ENCODE assay signal across 7 mouse cellular contexts in genomic region chr9:89705197-89705533, GRCm38 (mm10). TPM values are rescaled to one million over a fixed set of nuclear protein-coding genes. Genes with fewer than 3 reads are reported as not detected.
DNase-seq lines count a peak whose midpoint lies in the region; ATAC-seq and TF ChIP-seq lines count a peak whose summit lies in the region.

No protein-coding gene starts in this region.

- no peaks in the 10 kb centered on the region for H3K27me3 ChIP-seq in thymus, adult 2 months (ENCODE audit: control insufficient read depth, insufficient read depth, low read length)
- H3K27me3 ChIP-seq in forebrain, embryonic 14.5 days (replicated peaks; ENCODE audit: control insufficient read depth, insufficient read depth, low read length), result no peaks in the 10 kb centered on the region
- no peaks in the 10 kb centered on the region for H3K27me3 ChIP-seq in liver, embryonic 16.5 days (ENCODE audit: control insufficient read depth, insufficient read depth, low read depth, low read length)

- H3K4me1 ChIP-seq in thymus, adult 2 months (replicated peaks; ENCODE audit: control insufficient read depth, insufficient read depth, low read length), result peaks cover 8% of the 10 kb centered on the region; the same call in 1 of the 2 replicates
- peaks cover 6% of the 10 kb centered on the region; the same call in 1 of the 2 replicates for H3K4me1 ChIP-seq in forebrain, embryonic 14.5 days (ENCODE audit: control insufficient read depth, insufficient read depth, low read length)
- H3K4me1 ChIP-seq in liver, embryonic 16.5 days (ENCODE audit: control insufficient read depth, low read depth, low read length), result peaks cover 8% of the 10 kb centered on the region

- peak overlapping the region; percentile 76 for H3K4me3 ChIP-seq in thymus, adult 2 months (ENCODE audit: control insufficient read depth, insufficient read depth, low read length)
- H3K4me3 ChIP-seq in forebrain, embryonic 14.5 days (ENCODE audit: low read depth, low read length), result peak overlapping the region; percentile 57
- H3K4me3 ChIP-seq in liver, embryonic 16.5 days (ENCODE audit: low read depth, low read length), result peak overlapping the region; percentile 72

- no peaks in the 10 kb centered on the region for H3K9me3 ChIP-seq in forebrain, embryonic 14.5 days (replicated peaks; ENCODE audit: control insufficient read depth, low read length)
- H3K9me3 ChIP-seq in liver, embryonic 16.5 days (replicated peaks; ENCODE audit: control insufficient read depth, low read length), result no peaks in the 10 kb centered on the region

- ATAC-seq in forebrain, embryonic 14.5 days, result no peak
- peak; percentile 12; the same call in 1 of the 2 replicates for ATAC-seq in liver, embryonic 16.5 days (ENCODE audit: low read depth)

- no peak for DNase-seq in thymus, adult 2 months
- no peak for DNase-seq in thymus, postnatal 0 days (ENCODE audit: low spot score)
- no peak for DNase-seq in forebrain, embryonic 14.5 days (ENCODE audit: low spot score)
- DNase-seq in ovary, postnatal 14 days (ENCODE audit: low spot score), result no peak
- no peak for DNase-seq in right cerebral cortex, postnatal 25 days
- DNase-seq in layer of hippocampus, adult 18-20 months (ENCODE audit: low spot score in 2 of 2), result no peak

- no peak for TF ChIP-seq CTCF in thymus, adult 2 months (IDR thresholded peaks at IDR 0.05; ENCODE audit: borderline replicate concordance, control insufficient read depth, extremely low read depth, insufficient read depth, low read length, poor library complexity)

- peak overlapping the region; percentile 67; the same call in 1 of the 2 replicates for H3K27ac ChIP-seq in thymus, adult 2 months (ENCODE audit: control insufficient read depth, insufficient read depth, low read length)
- H3K27ac ChIP-seq in forebrain, embryonic 14.5 days (ENCODE audit: low read depth, low read length), result peak overlapping the region; percentile 83; the same call in 1 of the 2 replicates
- peak overlapping the region; percentile 53; the same call in 1 of the 2 replicates for H3K27ac ChIP-seq in liver, embryonic 16.5 days (ENCODE audit: low read length)

- no peak for TF ChIP-seq POLR2A in thymus, adult 2 months (IDR thresholded peaks at IDR 0.05; ENCODE audit: control insufficient read depth, extremely low read depth, insufficient read depth, low read length, poor library complexity)

- H3K36me3 ChIP-seq in thymus, adult 2 months (ENCODE audit: control insufficient read depth, insufficient read depth, low read length), result no peaks in the 10 kb centered on the region
- H3K36me3 ChIP-seq in forebrain, embryonic 14.5 days (ENCODE audit: control insufficient read depth, insufficient read depth, low read length), result peaks cover 3% of the 10 kb centered on the region; the same call in 1 of the 2 replicates
- no peaks in the 10 kb centered on the region for H3K36me3 ChIP-seq in liver, embryonic 16.5 days (ENCODE audit: control insufficient read depth, insufficient read depth)

- peak overlapping the region; percentile 88 for H3K9ac ChIP-seq in forebrain, embryonic 14.5 days (ENCODE audit: low read length)
- peak overlapping the region; percentile 66 for H3K9ac ChIP-seq in liver, embryonic 16.5 days (ENCODE audit: low read depth, low read length)

- peak overlapping the region; percentile 92 for H3K4me2 ChIP-seq in forebrain, embryonic 14.5 days (ENCODE audit: low read length)
- peak overlapping the region; percentile 90 for H3K4me2 ChIP-seq in liver, embryonic 16.5 days (ENCODE audit: low read depth, low read length)

- 12% methylated on average over 10 of the region's 10 CpGs for WGBS in thymus, adult 2 months
- 9% methylated on average over 10 of the region's 10 CpGs for WGBS in forebrain, embryonic 14.5 days
- 10% methylated on average over 10 of the region's 10 CpGs for WGBS in liver, embryonic 16.5 days (ENCODE audit: insufficient replicate concordance)

RNA-seq across cellular contexts. Expression of gene Tmed3, which starts 0.3 kb away (rescaled TPM):
- 39.1 and 44.1 TPM in 2 replicates for polyA plus RNA-seq in thymus, adult 2 months (2012; rRNA removed)
- 47.5 and 50.8 TPM in 2 replicates for polyA plus RNA-seq in thymus, postnatal 0 days (2015; fragmentation: Nextera tagmentation; extraction: Ambion mirVana)
- polyA plus RNA-seq in forebrain, embryonic 14.5 days (2014; fragmentation: Nextera tagmentation; extraction: Ambion mirVana), result 54.7 and 57.8 TPM in 2 replicates
- polyA plus RNA-seq in liver, embryonic 16.5 days (2015; fragmentation: Nextera tagmentation; extraction: Ambion mirVana), result 37.7 and 42.7 TPM in 2 replicates
- total RNA-seq in layer of hippocampus, adult 18-20 months (2021), result 10 to 100 TPM; 25.6 to 35.3 TPM

RNA-seq across cellular contexts. Expression of gene Ankrd34c, which starts 33.1 kb away (rescaled TPM):
- not detected in 2 replicates for polyA plus RNA-seq in thymus, adult 2 months (2012; rRNA removed)
- polyA plus RNA-seq in thymus, postnatal 0 days (2015; fragmentation: Nextera tagmentation; extraction: Ambion mirVana), result not detected in 2 replicates
- 0.03 and 0.28 TPM in 2 replicates for polyA plus RNA-seq in forebrain, embryonic 14.5 days (2014; fragmentation: Nextera tagmentation; extraction: Ambion mirVana)
- not detected in 2 replicates for polyA plus RNA-seq in liver, embryonic 16.5 days (2015; fragmentation: Nextera tagmentation; extraction: Ambion mirVana)
- 1 to 10 TPM; 1.5 to 1.7 TPM for total RNA-seq in layer of hippocampus, adult 18-20 months (2021)
